Mouse (Mus musculus): ENCODE measurements around the gene Rps23. TPM values are rescaled to one million over a fixed set of nuclear protein-coding genes. Genes with fewer than 3 reads are reported as not detected.

Gene Rps23
- polyA plus RNA-seq, 1 experiment from 2014 or later = 84.9 TPM

DNA sequence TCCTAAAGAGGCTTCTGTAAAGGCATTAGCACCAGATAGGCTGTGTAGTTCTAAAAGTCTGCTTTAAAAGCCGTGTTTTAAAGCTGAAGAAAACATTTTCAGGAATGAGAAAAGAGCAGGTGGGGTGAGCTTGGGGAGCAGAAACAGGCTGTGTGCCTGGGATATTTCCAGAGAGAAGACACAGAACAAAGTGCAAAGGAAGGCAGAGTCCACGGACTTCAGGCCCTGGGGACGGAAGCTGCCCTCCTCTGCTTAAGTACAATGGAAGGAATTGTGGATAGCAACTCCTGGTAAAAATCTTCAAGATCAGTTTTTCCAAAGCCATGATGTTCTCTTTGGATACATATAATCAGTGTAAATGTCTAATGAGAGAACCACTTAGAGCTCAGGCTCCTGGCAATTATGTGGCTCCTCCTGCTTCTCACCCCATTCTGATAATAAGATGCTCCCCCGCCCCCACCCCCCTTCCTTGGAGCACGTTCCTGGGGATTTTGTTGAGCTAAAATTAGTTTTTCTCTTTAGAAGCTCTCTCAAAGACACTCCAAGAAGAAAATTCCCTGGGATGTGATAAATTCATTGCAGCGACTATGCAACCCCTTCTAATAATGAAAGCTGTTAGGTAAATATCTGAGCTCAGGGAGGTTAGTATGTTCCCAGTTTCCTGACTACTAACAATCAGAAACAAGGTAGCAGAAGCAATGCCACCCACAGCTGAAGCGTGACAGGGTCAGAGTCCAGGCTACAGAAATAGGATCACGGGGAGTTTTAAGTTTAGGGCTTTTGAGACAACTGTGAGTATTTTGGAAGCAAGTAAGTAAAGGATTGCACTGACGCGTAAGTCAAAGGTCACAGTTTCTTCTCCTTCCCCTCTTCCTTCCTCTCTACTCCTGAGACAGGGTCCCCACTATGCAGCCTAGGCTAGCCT lies 40.3 kb downstream of the Rps23 start:
- Histone ChIP-seq H3K36me3 (ENCODE audit: control insufficient read depth, insufficient read depth) (no peaks in the 10 kb centered on the region), H3K9me3 (replicated peaks; ENCODE audit: control insufficient read depth, low read length) (no peaks in the 10 kb centered on the region), H3K4me1 (ENCODE audit: control insufficient read depth, low read depth, low read length) (no peaks in the 10 kb centered on the region), H3K4me2 (ENCODE audit: low read depth, low read length) (no peak overlapping the region), H3K4me3 (ENCODE audit: low read depth, low read length) (no peak overlapping the region), H3K9ac (ENCODE audit: low read depth, low read length) (no peak overlapping the region), H3K27me3 (ENCODE audit: control insufficient read depth, insufficient read depth, low read depth, low read length) (no peaks in the 10 kb centered on the region), H3K27ac (ENCODE audit: low read length) (no peak overlapping the region)
- no peak for ATAC-seq (ENCODE audit: low read depth)
- 62% methylated on average over 10 of the region's 10 CpGs for WGBS (ENCODE audit: insufficient replicate concordance)

- Histone ChIP-seq H3K9ac (ENCODE audit: low read depth, low read length) (no peak overlapping the region), H3K27me3 (ENCODE audit: control insufficient read depth, insufficient read depth, low read depth, low read length) (no peaks in the 10 kb centered on the region), H3K9me3 (replicated peaks; ENCODE audit: control insufficient read depth, low read length) (no peaks in the 10 kb centered on the region), H3K4me1 (ENCODE audit: control insufficient read depth, low read depth, low read length) (no peaks in the 10 kb centered on the region), H3K4me3 (ENCODE audit: low read depth, low read length) (no peak overlapping the region), H3K4me2 (ENCODE audit: low read depth, low read length) (no peak overlapping the region), H3K36me3 (ENCODE audit: control insufficient read depth, insufficient read depth) (no peaks in the 10 kb centered on the region), H3K27ac (ENCODE audit: low read length) (no peak overlapping the region)
- 72% methylated on average over 4 of the region's 4 CpGs for WGBS (ENCODE audit: insufficient replicate concordance)
- ATAC-seq (ENCODE audit: low read depth) = no peak
Measured at GRCm38 (mm10) chr13:90964511-90964910, 41.8 kb downstream of the Rps23 start.

- Histone ChIP-seq H3K4me1 (ENCODE audit: control insufficient read depth, low read depth, low read length) (no peaks in the 10 kb centered on the region; the same call in 1 of the 2 replicates), H3K9ac (ENCODE audit: low read depth, low read length) (no peak overlapping the region), H3K4me2 (ENCODE audit: low read depth, low read length) (no peak overlapping the region), H3K9me3 (replicated peaks; ENCODE audit: control insufficient read depth, low read length) (no peaks in the 10 kb centered on the region), H3K36me3 (ENCODE audit: control insufficient read depth, insufficient read depth) (no peaks in the 10 kb centered on the region), H3K27ac (ENCODE audit: low read length) (no peak overlapping the region), H3K27me3 (ENCODE audit: control insufficient read depth, insufficient read depth, low read depth, low read length) (no peaks in the 10 kb centered on the region), H3K4me3 (ENCODE audit: low read depth, low read length) (no peak overlapping the region)
- no peak for ATAC-seq (ENCODE audit: low read depth)
- 70% methylated on average over 8 of the region's 8 CpGs for WGBS (ENCODE audit: insufficient replicate concordance)
Measured at GRCm38 (mm10) chr13:90965996-90966395, 43.2 kb downstream of the Rps23 start.

DNA sequence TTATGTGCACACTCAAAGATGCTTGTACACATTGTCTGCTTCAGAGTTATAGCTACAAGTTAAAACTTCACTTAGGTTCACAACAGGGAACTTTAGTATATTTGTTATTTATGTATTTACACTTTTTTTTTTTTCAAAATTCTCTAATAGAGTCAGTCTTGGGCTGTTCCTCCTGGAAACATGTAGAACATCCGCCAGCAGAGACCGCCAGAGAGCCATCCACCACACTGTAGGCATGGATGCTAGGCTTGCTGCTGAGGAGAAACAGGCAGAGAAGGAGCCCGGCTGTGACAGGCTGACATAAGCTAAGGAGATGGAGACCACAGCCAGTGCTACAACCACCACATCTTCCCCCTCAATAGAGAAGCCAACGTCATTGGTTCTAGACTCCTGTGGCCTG lies 44.7 kb downstream of the Rps23 start:
- H3K4me2 ChIP-seq (ENCODE audit: low read depth, low read length) = no peak overlapping the region
- ATAC-seq (ENCODE audit: low read depth) = 0 out of 2 replicates have a peak, but pooled peaks have one; percentile 27
- H3K27me3 ChIP-seq (ENCODE audit: control insufficient read depth, insufficient read depth, low read depth, low read length) = no peaks in the 10 kb centered on the region
- H3K36me3 ChIP-seq (ENCODE audit: control insufficient read depth, insufficient read depth) = no peaks in the 10 kb centered on the region
- H3K9me3 ChIP-seq (replicated peaks; ENCODE audit: control insufficient read depth, low read length) = no peaks in the 10 kb centered on the region
- H3K27ac ChIP-seq (ENCODE audit: low read length) = no peak overlapping the region
- no peaks in the 10 kb centered on the region; the same call in 1 of the 2 replicates for H3K4me1 ChIP-seq (ENCODE audit: control insufficient read depth, low read depth, low read length)
- no peak overlapping the region for H3K4me3 ChIP-seq (ENCODE audit: low read depth, low read length)
- WGBS (ENCODE audit: insufficient replicate concordance) = 8% methylated on average over 4 of the region's 4 CpGs
- H3K9ac ChIP-seq (ENCODE audit: low read depth, low read length) = no peak overlapping the region

- WGBS (ENCODE audit: insufficient replicate concordance) = 56% methylated on average over 4 of the region's 4 CpGs
- ATAC-seq (ENCODE audit: low read depth) = no peak
- H3K4me2 ChIP-seq (ENCODE audit: low read depth, low read length) = no peak overlapping the region
- H3K36me3 ChIP-seq (ENCODE audit: control insufficient read depth, insufficient read depth) = no peaks in the 10 kb centered on the region
- H3K9ac ChIP-seq (ENCODE audit: low read depth, low read length) = no peak overlapping the region
- H3K4me3 ChIP-seq (ENCODE audit: low read depth, low read length) = no peak overlapping the region
- H3K9me3 ChIP-seq (replicated peaks; ENCODE audit: control insufficient read depth, low read length) = no peaks in the 10 kb centered on the region
- no peak overlapping the region for H3K27ac ChIP-seq (ENCODE audit: low read length)
- H3K4me1 ChIP-seq (ENCODE audit: control insufficient read depth, low read depth, low read length) = no peaks in the 10 kb centered on the region; the same call in 1 of the 2 replicates
- no peaks in the 10 kb centered on the region for H3K27me3 ChIP-seq (ENCODE audit: control insufficient read depth, insufficient read depth, low read depth, low read length)
Measured at GRCm38 (mm10) chr13:90968940-90969339, 46.2 kb downstream of the Rps23 start.

GRCm38 (mm10) chr13:90970259-90971017 lies 47.7 kb downstream of the Rps23 start:
- H3K9ac ChIP-seq (ENCODE audit: low read depth, low read length) = no peak overlapping the region
- 51% methylated on average over 10 of the region's 10 CpGs for WGBS (ENCODE audit: insufficient replicate concordance)

GRCm38 (mm10) chr13:90973409-90973808 lies 50.7 kb downstream of the Rps23 start:
- no peaks in the 10 kb centered on the region; the same call in 1 of the 2 replicates for H3K4me1 ChIP-seq (ENCODE audit: control insufficient read depth, low read depth, low read length)
- WGBS (ENCODE audit: insufficient replicate concordance) = 51% methylated on average over 7 of the region's 7 CpGs
- no peaks in the 10 kb centered on the region for H3K36me3 ChIP-seq (ENCODE audit: control insufficient read depth, insufficient read depth)
- no peak overlapping the region for H3K4me2 ChIP-seq (ENCODE audit: low read depth, low read length)
- no peak for ATAC-seq (ENCODE audit: low read depth)
- no peaks in the 10 kb centered on the region for H3K27me3 ChIP-seq (ENCODE audit: control insufficient read depth, insufficient read depth, low read depth, low read length)
- H3K9me3 ChIP-seq (replicated peaks; ENCODE audit: control insufficient read depth, low read length) = no peaks in the 10 kb centered on the region
- H3K27ac ChIP-seq (ENCODE audit: low read length) = no peak overlapping the region
- H3K9ac ChIP-seq (ENCODE audit: low read depth, low read length) = no peak overlapping the region
- no peak overlapping the region for H3K4me3 ChIP-seq (ENCODE audit: low read depth, low read length)

More at GRCm38 (mm10) chr13:90970259-90971017, 47.7 kb downstream of the Rps23 start:
- Histone ChIP-seq H3K4me3 (ENCODE audit: low read depth, low read length) (no peak overlapping the region), H3K4me1 (ENCODE audit: control insufficient read depth, low read depth, low read length) (no peaks in the 10 kb centered on the region; the same call in 1 of the 2 replicates), H3K36me3 (ENCODE audit: control insufficient read depth, insufficient read depth) (no peaks in the 10 kb centered on the region), H3K27me3 (ENCODE audit: control insufficient read depth, insufficient read depth, low read depth, low read length) (no peaks in the 10 kb centered on the region), H3K9me3 (replicated peaks; ENCODE audit: control insufficient read depth, low read length) (no peaks in the 10 kb centered on the region), H3K4me2 (ENCODE audit: low read depth, low read length) (no peak overlapping the region), H3K27ac (ENCODE audit: low read length) (no peak overlapping the region)
- ATAC-seq (ENCODE audit: low read depth) = peak; percentile 72

All from liver, embryonic 16.5 days (tissue).